Comparison of ENCODE assay signal across 13 mouse cellular contexts in genomic region chr1:156186646-156187045, GRCm38 (mm10).
"Had no signal": no experiment of that assay in that cellular context is flagged by ENCODE, and none has a peak within 500 bp of the region (broad histone marks: within the 10 kb centered on the region; RNA-seq: fewer than 3 reads in every experiment).

No protein-coding gene starts in this region.

- DNase-seq: kidney, adult 11 months; kidney, adult 8-10 months; kidney, postnatal 10 days; kidney, postnatal 36 days; liver; lung, adult 18-20 months; lung, postnatal 10 days; lung, postnatal 36 days; midbrain, embryonic 14.5 days; thymus, adult 18-20 months; thymus, postnatal 36 days had no signal

- ATAC-seq: intestine, embryonic 15.5 days; liver, embryonic 12.5 days had no signal
